Comparison of ENCODE assay signal across 17 mouse cellular contexts in genomic region chr11:104438450-104438849, GRCm38 (mm10). TPM values are rescaled to one million over a fixed set of nuclear protein-coding genes. Genes with fewer than 3 reads are reported as not detected.
DNase-seq lines count a peak whose midpoint lies in the region; ATAC-seq lines count a peak whose summit lies in the region.
"Had no signal": no experiment of that assay in that cellular context is flagged by ENCODE, and none has a peak within 500 bp of the region (broad histone marks: within the 10 kb centered on the region; RNA-seq: fewer than 3 reads in every experiment).

No protein-coding gene starts in this region.

- peaks cover 61% of the 10 kb centered on the region for H3K4me1 ChIP-seq in erythroblast, embryonic 14.5 days (ENCODE audit: control insufficient read depth)
- peaks cover 25% of the 10 kb centered on the region for H3K4me1 ChIP-seq in hindbrain, embryonic 12.5 days
- peaks cover 10% of the 10 kb centered on the region for H3K4me1 ChIP-seq in hindbrain, embryonic 16.5 days (ENCODE audit: control insufficient read depth, insufficient read depth, low read depth, low read length)
- peaks cover 43% of the 10 kb centered on the region for H3K4me1 ChIP-seq in embryonic facial prominence, embryonic 10.5 days
- H3K4me1 ChIP-seq in liver, embryonic 16.5 days (ENCODE audit: control insufficient read depth, low read depth, low read length) = peaks cover 28% of the 10 kb centered on the region

- no peak for ATAC-seq in erythroblast, adult 5-6 weeks (replicated peaks; ENCODE audit: low FRiP score, poor library complexity, severe bottlenecking)
- ATAC-seq in hindbrain, embryonic 12.5 days (ENCODE audit: low FRiP score) = no peak
- ATAC-seq in hindbrain, embryonic 16.5 days = no peak
- ATAC-seq in liver, embryonic 16.5 days (ENCODE audit: low read depth) = no peak
- ATAC-seq: intestine, postnatal 0 days had no signal

- H3K4me2 ChIP-seq in hindbrain, embryonic 12.5 days (replicated peaks) = peak overlapping the region; percentile 66; the same call in 1 of the 2 replicates
- no peak overlapping the region for H3K4me2 ChIP-seq in hindbrain, embryonic 16.5 days (ENCODE audit: low read length)
- peak overlapping the region; percentile 35; the same call in 1 of the 2 replicates for H3K4me2 ChIP-seq in liver, embryonic 16.5 days (ENCODE audit: low read depth, low read length)
- H3K4me2 ChIP-seq: embryonic facial prominence, embryonic 15.5 days; neural tube, embryonic 12.5 days had no signal

- H3K36me3 ChIP-seq in erythroblast, embryonic 14.5 days (ENCODE audit: control insufficient read depth) = peaks cover 7% of the 10 kb centered on the region
- H3K36me3 ChIP-seq in hindbrain, embryonic 12.5 days = no peaks in the 10 kb centered on the region
- H3K36me3 ChIP-seq in hindbrain, embryonic 16.5 days (ENCODE audit: control insufficient read depth, insufficient read depth, low read length) = no peaks in the 10 kb centered on the region
- H3K36me3 ChIP-seq in embryonic facial prominence, embryonic 10.5 days (replicated peaks) = no peaks in the 10 kb centered on the region
- H3K36me3 ChIP-seq in liver, embryonic 16.5 days (ENCODE audit: control insufficient read depth, insufficient read depth) = no peaks in the 10 kb centered on the region
- H3K36me3 ChIP-seq: embryonic facial prominence, embryonic 15.5 days; heart, embryonic 10.5 days; neural tube, embryonic 12.5 days had no signal

- H3K27me3 ChIP-seq in erythroblast, embryonic 14.5 days (ENCODE audit: control insufficient read depth) = no peaks in the 10 kb centered on the region
- H3K27me3 ChIP-seq in hindbrain, embryonic 12.5 days = no peaks in the 10 kb centered on the region
- no peaks in the 10 kb centered on the region for H3K27me3 ChIP-seq in hindbrain, embryonic 16.5 days (replicated peaks; ENCODE audit: control insufficient read depth, insufficient read depth, low read length)
- H3K27me3 ChIP-seq in embryonic facial prominence, embryonic 10.5 days (replicated peaks; ENCODE audit: low read depth, poor library complexity, severe bottlenecking) = no peaks in the 10 kb centered on the region
- H3K27me3 ChIP-seq in liver, embryonic 16.5 days (ENCODE audit: control insufficient read depth, insufficient read depth, low read depth, low read length) = no peaks in the 10 kb centered on the region
- H3K27me3 ChIP-seq: embryonic facial prominence, embryonic 15.5 days; neural tube, embryonic 12.5 days had no signal

- H3K4me3 ChIP-seq in erythroblast, embryonic 14.5 days (replicated peaks) = peak overlapping the region; percentile 30
- H3K4me3 ChIP-seq in hindbrain, embryonic 12.5 days = no peak overlapping the region
- no peak overlapping the region for H3K4me3 ChIP-seq in hindbrain, embryonic 16.5 days (ENCODE audit: low read length)
- 0 out of 2 replicates have a peak overlapping the region, but pooled peaks have one; percentile 17 for H3K4me3 ChIP-seq in embryonic facial prominence, embryonic 10.5 days
- H3K4me3 ChIP-seq in liver, embryonic 16.5 days (ENCODE audit: low read depth, low read length) = no peak overlapping the region
- H3K4me3 ChIP-seq: embryonic facial prominence, embryonic 15.5 days; neural tube, embryonic 12.5 days had no signal

- no peak for DNase-seq in embryonic facial prominence, embryonic 10.5 days (ENCODE audit: low spot score)
- DNase-seq in cerebellum, adult 11-12 months = no peak
- DNase-seq in adrenal gland, postnatal 14 days = no peak
- DNase-seq: adrenal gland, postnatal 36 days; kidney, postnatal 25 days; layer of hippocampus, postnatal 36 days; lung, postnatal 4 days; thymus, adult 2 months had no signal

- no peak overlapping the region for H3K9ac ChIP-seq in hindbrain, embryonic 12.5 days
- H3K9ac ChIP-seq in hindbrain, embryonic 16.5 days (ENCODE audit: low read depth, low read length) = no peak overlapping the region
- no peak overlapping the region for H3K9ac ChIP-seq in liver, embryonic 16.5 days (ENCODE audit: low read depth, low read length)
- H3K9ac ChIP-seq: embryonic facial prominence, embryonic 15.5 days; neural tube, embryonic 12.5 days had no signal

- no peak overlapping the region for H3K27ac ChIP-seq in hindbrain, embryonic 12.5 days
- no peak overlapping the region for H3K27ac ChIP-seq in hindbrain, embryonic 16.5 days (ENCODE audit: low read depth, low read length)
- no peak overlapping the region for H3K27ac ChIP-seq in embryonic facial prominence, embryonic 10.5 days (replicated peaks)
- H3K27ac ChIP-seq in liver, embryonic 16.5 days (ENCODE audit: low read length) = no peak overlapping the region
- H3K27ac ChIP-seq: embryonic facial prominence, embryonic 15.5 days; heart, embryonic 10.5 days; neural tube, embryonic 12.5 days had no signal

- H3K9me3 ChIP-seq in erythroblast, embryonic 14.5 days (ENCODE audit: control insufficient read depth, low read length) = no peaks in the 10 kb centered on the region
- no peaks in the 10 kb centered on the region for H3K9me3 ChIP-seq in hindbrain, embryonic 12.5 days (replicated peaks)
- no peaks in the 10 kb centered on the region for H3K9me3 ChIP-seq in hindbrain, embryonic 16.5 days (ENCODE audit: control insufficient read depth, low read length)
- H3K9me3 ChIP-seq in embryonic facial prominence, embryonic 10.5 days = no peaks in the 10 kb centered on the region
- no peaks in the 10 kb centered on the region for H3K9me3 ChIP-seq in liver, embryonic 16.5 days (replicated peaks; ENCODE audit: control insufficient read depth, low read length)
- H3K9me3 ChIP-seq: embryonic facial prominence, embryonic 15.5 days; heart, embryonic 10.5 days; neural tube, embryonic 12.5 days had no signal

RNA-seq across cellular contexts. Expression of gene Kansl1, which starts 30.2 kb away (rescaled TPM):
- polyA plus RNA-seq in erythroblast, embryonic 14.5 days (2012) = 7.5 and 8.5 TPM in 2 replicates
- 20.8 and 25.1 TPM in 2 replicates for total RNA-seq in erythroblast, adult 5-6 weeks (2015; ENCODE audit: low replicate concordance)
- 20.6 TPM in 2 replicates for total RNA-seq in erythroblast, adult 5-6 weeks (2017; ENCODE audit: low replicate concordance)
- 36.4 and 39.8 TPM in 2 replicates for polyA plus RNA-seq in hindbrain, embryonic 12.5 days (2016; fragmentation: Nextera tagmentation; extraction: Ambion mirVana)
- polyA plus RNA-seq in hindbrain, embryonic 16.5 days (2015; fragmentation: Nextera tagmentation; extraction: Ambion mirVana) = 22.2 and 26.3 TPM in 2 replicates
- polyA plus RNA-seq in embryonic facial prominence, embryonic 10.5 days (2016; fragmentation: Nextera tagmentation; extraction: Ambion mirVana) = 28.7 and 28.9 TPM in 2 replicates
- polyA plus RNA-seq in liver, embryonic 16.5 days (2015; fragmentation: Nextera tagmentation; extraction: Ambion mirVana) = 5.2 and 5.6 TPM in 2 replicates
- total RNA-seq in adrenal gland, postnatal 14 days (2021) = 49.7 and 53.7 TPM in 2 replicates

Comparison
In these comparisons a context has a peak if more than half of its experiments do, and no peak if none do; other contexts are left out.
1. H3K4me3 ChIP-seq: peak in erythroblast, embryonic 14.5 days (single experiment) and embryonic facial prominence, embryonic 10.5 days (single experiment); none in hindbrain, embryonic 12.5 days (single experiment), hindbrain, embryonic 16.5 days (single experiment) and liver, embryonic 16.5 days (single experiment).